Mouse (Mus musculus) layer of hippocampus, postnatal 36 days (tissue): Measurements from ENCODE around the gene Ndufs8. TPM values are rescaled to one million over a fixed set of nuclear protein-coding genes. Genes with fewer than 3 reads are reported as not detected.

Source experiments
- total RNA-seq, 2 experiments: library from RNA; stranded (reverse); gene quantifications; 2 replicates each; pipeline ENCODE4 v1.2.3; 2021

The Ndufs8 gene
- total RNA-seq, 2 experiments from 2014 or later: 133 to 144 TPM

Other genes starting within 250 kb of the Ndufs8 start
- gene Lrp5, start 226.2 kb downstream of the Ndufs8 start, total RNA-seq: 10 to 100 TPM; 10.2 to 11.4 TPM
- 10 to 100 TPM; 22.4 to 28.7 TPM for gene 1810055G02Rik, start 204.5 kb downstream of the Ndufs8 start, total RNA-seq
- 10 to 100 TPM; 56.6 to 60.1 TPM for gene Kmt5b, start 145.4 kb downstream of the Ndufs8 start, total RNA-seq
- 100 to 1,000 TPM; 106 to 122 TPM for gene Chka, start 61.0 kb downstream of the Ndufs8 start, total RNA-seq
- gene Tcirg1, start 5.6 kb downstream of the Ndufs8 start, total RNA-seq: 10 to 100 TPM; 20.2 to 22.4 TPM
- 1 to 10 TPM; 2.8 to 3.0 TPM for gene Aldh3b1, start 17.0 kb upstream of the Ndufs8 start, total RNA-seq
- gene Unc93b1, start 22.4 kb upstream of the Ndufs8 start, total RNA-seq: 10 to 100 TPM; 14.2 to 14.5 TPM
- not detected for gene Aldh3b3, start 45.9 kb upstream of the Ndufs8 start, total RNA-seq
- under 1 TPM; 0.72 to 0.86 TPM for gene Aldh3b2, start 59.6 kb upstream of the Ndufs8 start, total RNA-seq
- gene Acy3, start 73.8 kb upstream of the Ndufs8 start, total RNA-seq: 1 to 10 TPM; 1.4 TPM
- not detected for gene Tbx10, start 80.0 kb upstream of the Ndufs8 start, total RNA-seq
- gene Nudt8, start 87.8 kb upstream of the Ndufs8 start, total RNA-seq: 10 to 100 TPM in 1 of 2 experiments, 1 to 10 TPM in 1; 8.2 to 11.1 TPM
- gene Gm49405, start 87.9 kb upstream of the Ndufs8 start, total RNA-seq: 1 to 10 TPM; 1.4 to 2.1 TPM
- 1 to 10 TPM; 4.2 to 4.4 TPM for gene Doc2g, start 90.5 kb upstream of the Ndufs8 start, total RNA-seq
- gene Ndufv1, start 100.0 kb upstream of the Ndufs8 start, total RNA-seq: 100 to 1,000 TPM; 238 to 250 TPM
- 100 to 1,000 TPM; 377 to 393 TPM for gene Gstp1, start 125.2 kb upstream of the Ndufs8 start, total RNA-seq
- gene Gstp2, start 133.2 kb upstream of the Ndufs8 start, total RNA-seq: 10 to 100 TPM; 36.3 to 43.5 TPM
- not detected for gene Gstp3, start 146.8 kb upstream of the Ndufs8 start, total RNA-seq
- not detected for gene Cabp2, start 168.8 kb upstream of the Ndufs8 start, total RNA-seq
- 10 to 100 TPM; 29.7 to 46.0 TPM for gene Cdk2ap2, start 184.4 kb upstream of the Ndufs8 start, total RNA-seq
- 100 to 1,000 TPM; 169 to 174 TPM for gene Pitpnm1, start 187.2 kb upstream of the Ndufs8 start, total RNA-seq
- gene Aip, start 213.1 kb upstream of the Ndufs8 start, total RNA-seq: 100 to 1,000 TPM; 108 to 128 TPM
- under 1 TPM; 0.10 TPM for gene Gpr152, start 227.0 kb upstream of the Ndufs8 start, total RNA-seq
- gene Cabp4, start 231.3 kb upstream of the Ndufs8 start, total RNA-seq: under 1 TPM; 0.17 to 0.28 TPM
- 10 to 100 TPM; 83.8 to 90.0 TPM for gene Coro1b, start 235.8 kb upstream of the Ndufs8 start, total RNA-seq
- 1 to 10 TPM; 1.6 to 3.8 TPM for gene Ptprcap, start 240.8 kb upstream of the Ndufs8 start, total RNA-seq